8 mouse cellular contexts compared by ENCODE assay signal in genomic region chr1:89606612-89607011, GRCm38 (mm10).
DNase-seq lines count a peak whose midpoint lies in the region; ATAC-seq lines count a peak whose summit lies in the region.

No protein-coding gene starts in this region.

- peak; percentile 63 to 81 for DNase-seq in heart, adult 18-20 months
- DNase-seq in heart, adult 8-10 months (ENCODE audit: low spot score) = no peak
- peak; percentile 60 for DNase-seq in MN1 (ENCODE audit: low spot score)
- peak; percentile 85 to 92 for DNase-seq in cerebellum, postnatal 25 days
- peak; percentile 79 for DNase-seq in gastrocnemius, postnatal 10 days
- DNase-seq in kidney, postnatal 4 days = peak; percentile 81 to 85
- DNase-seq in right cerebral cortex, postnatal 4 days = peak; percentile 79

- 0 out of 2 replicates have a peak, but pooled peaks have one; percentile 58 for ATAC-seq in megakaryocyte-erythroid progenitor cell, adult 5-6 weeks (replicated peaks; ENCODE audit: low FRiP score, low TSS enrichment, poor library complexity, severe bottlenecking)
